Mouse (Mus musculus): ENCODE measurements around the gene Map4k1. TPM values are rescaled to one million over a fixed set of nuclear protein-coding genes. Genes with fewer than 3 reads are reported as not detected.

Gene Map4k1
- polyA plus RNA-seq, 1 experiment from 2014 or later = 7.6 TPM

DNA sequence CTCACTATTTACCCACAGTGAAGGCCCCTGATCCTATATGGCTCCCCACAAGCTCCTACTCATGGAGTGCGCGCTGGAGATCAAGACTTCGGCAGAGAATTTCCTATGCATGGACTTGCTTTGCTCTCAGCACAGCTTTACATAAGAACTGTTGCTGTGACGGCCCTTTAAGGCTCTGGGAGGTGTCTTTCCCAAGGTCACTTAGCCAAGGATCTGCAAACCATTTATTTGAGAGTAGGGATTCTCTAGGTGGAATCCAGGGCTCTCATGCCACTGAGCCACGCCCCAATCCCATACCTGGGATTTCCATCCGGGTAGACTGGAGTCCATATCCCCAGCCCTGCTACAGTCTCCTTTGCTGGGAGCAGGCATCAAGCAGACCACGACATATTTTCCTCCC is 35.4 kb downstream of the Map4k1 start:
- 79% methylated on average over 7 of the region's 7 CpGs for WGBS
- Histone ChIP-seq H3K36me3 (no peaks in the 10 kb centered on the region; the same call in 1 of the 2 replicates), H3K4me3 (no peak overlapping the region), H3K9me3 (no peaks in the 10 kb centered on the region), H3K9ac (no peak overlapping the region), H3K4me2 (no peak overlapping the region), H3K4me1 (peaks cover 9% of the 10 kb centered on the region), H3K27me3 (peaks cover 38% of the 10 kb centered on the region), H3K27ac (no peak overlapping the region)
- no peak for ATAC-seq (ENCODE audit: insufficient number of reproducible peaks, low FRiP score, low TSS enrichment, low read depth)

DNA sequence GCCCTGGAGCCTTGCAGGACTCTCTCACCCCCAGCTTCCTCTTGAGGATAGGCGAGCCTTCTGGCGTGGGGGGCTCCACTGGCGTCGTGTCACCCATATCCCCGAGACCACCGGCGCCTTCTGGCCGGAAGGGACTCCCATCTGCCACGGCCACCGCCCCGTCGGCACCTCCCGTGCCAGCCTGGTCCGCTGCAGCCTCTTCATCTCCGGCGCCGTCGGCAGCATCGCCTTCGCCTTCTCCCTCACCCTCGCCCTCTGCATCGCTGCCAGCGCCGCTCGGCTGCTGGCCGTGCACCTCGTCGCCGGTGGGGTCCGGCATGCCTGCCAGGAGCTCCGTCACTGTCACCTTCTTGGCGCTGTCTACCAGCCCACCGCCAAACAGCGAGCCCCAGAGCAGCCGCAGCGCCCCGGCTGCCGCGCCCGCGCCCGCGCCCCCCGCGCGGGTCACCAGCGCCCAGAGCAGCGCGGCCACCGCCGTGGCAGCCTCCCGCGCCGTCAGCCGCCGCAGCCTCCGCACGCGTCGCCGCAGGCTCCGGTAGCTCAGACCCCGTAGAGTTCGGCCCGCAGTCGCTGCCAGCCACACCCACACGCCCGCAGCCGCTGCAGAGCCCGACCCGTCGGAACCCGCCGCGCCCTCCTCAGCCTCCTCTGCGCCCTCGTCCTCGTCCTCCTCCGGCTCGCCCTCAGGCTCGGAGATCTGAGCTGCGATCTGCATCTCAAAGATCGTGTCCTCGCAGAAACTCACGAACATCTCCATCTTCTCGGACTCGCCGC is 37.8 kb downstream of the Map4k1 start:
- Histone ChIP-seq H3K9ac (0 out of 2 replicates have a peak overlapping the region, but pooled peaks have one; percentile 10), H3K9me3 (no peaks in the 10 kb centered on the region), H3K27ac (no peak overlapping the region), H3K4me3 (peak overlapping the region; percentile 46), H3K4me1 (peaks cover 9% of the 10 kb centered on the region), H3K4me2 (peak overlapping the region; percentile 87), H3K36me3 (no peaks in the 10 kb centered on the region; the same call in 1 of the 2 replicates), H3K27me3 (peaks cover 38% of the 10 kb centered on the region)
- 3% methylated on average over 85 of the region's 88 CpGs for WGBS
- no peak for ATAC-seq (ENCODE audit: insufficient number of reproducible peaks, low FRiP score, low TSS enrichment, low read depth)

DNA sequence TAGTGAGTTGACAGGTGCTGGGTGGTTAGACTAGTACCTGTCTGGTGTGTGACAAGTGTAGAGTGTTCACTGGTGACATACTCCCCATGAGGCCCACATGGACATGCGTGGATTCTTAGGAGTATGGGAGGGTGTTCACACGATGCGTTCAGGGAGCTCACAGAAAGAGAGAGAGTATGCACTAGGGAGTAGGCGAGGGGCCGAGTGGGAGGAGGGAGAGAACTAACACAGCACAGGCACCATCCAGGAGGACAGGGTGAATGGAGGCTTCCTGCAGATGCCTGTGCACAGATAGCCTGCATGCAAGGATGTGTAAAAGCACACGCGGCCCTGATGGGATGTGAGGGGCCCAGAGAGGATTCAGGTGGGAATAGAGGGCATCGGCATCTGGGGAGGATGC is 40.6 kb downstream of the Map4k1 start:
- Histone ChIP-seq H3K36me3 (no peaks in the 10 kb centered on the region), H3K9ac (no peak overlapping the region), H3K4me3 (no peak overlapping the region), H3K4me2 (no peak overlapping the region), H3K9me3 (no peaks in the 10 kb centered on the region), H3K27ac (no peak overlapping the region), H3K4me1 (peaks cover 9% of the 10 kb centered on the region), H3K27me3 (peaks cover 38% of the 10 kb centered on the region)
- ATAC-seq (ENCODE audit: insufficient number of reproducible peaks, low FRiP score, low TSS enrichment, low read depth) = no peak
- WGBS = 90% methylated on average over 8 of the region's 8 CpGs

DNA sequence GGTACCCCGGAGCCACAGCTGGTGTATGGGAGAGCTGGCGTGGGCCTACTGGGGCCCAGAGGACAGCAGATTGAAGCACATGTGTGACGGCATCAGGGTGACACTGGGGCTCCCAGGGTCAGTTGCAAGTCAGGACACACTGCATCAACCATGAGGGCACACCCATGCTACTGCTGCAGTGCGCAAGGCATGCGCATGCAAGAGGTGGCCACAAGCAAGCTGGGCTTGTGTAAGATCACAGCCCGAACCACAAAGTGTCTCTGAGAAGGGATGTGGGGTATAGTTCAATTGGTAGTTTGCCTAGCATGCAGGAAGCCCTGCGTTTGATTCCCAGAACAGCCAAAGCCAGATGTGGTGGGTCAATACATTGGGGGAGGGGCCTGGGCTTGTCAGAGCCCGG is 41.7 kb downstream of the Map4k1 start:
- WGBS = 85% methylated on average over 8 of the region's 8 CpGs
- Histone ChIP-seq H3K27me3 (peaks cover 27% of the 10 kb centered on the region), H3K9me3 (no peaks in the 10 kb centered on the region), H3K4me3 (no peak overlapping the region), H3K9ac (no peak overlapping the region), H3K36me3 (no peaks in the 10 kb centered on the region), H3K4me1 (peaks cover 9% of the 10 kb centered on the region), H3K27ac (no peak overlapping the region), H3K4me2 (no peak overlapping the region)
- no peak for ATAC-seq (ENCODE audit: insufficient number of reproducible peaks, low FRiP score, low TSS enrichment, low read depth)

DNA sequence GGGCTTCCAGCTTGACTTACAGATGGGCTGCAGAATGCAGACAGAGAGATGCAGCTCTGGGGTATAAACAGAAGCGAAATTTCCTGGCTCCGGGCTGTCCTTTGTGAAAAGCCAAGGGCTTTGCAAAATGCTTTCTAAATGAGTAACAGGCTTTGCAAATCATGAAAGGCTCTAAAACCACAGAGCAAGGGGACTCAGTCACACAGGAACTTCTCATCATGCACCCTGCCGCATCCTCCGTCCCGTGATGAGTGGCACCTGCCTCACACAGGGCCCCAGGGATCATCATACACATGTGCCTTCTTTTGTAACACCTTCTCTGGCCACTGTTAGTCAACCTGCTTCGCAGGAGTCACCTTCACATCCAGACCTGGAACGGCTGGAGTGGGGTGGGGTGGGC is 43.7 kb downstream of the Map4k1 start:
- no peak overlapping the region for H3K9ac ChIP-seq
- peaks cover 7% of the 10 kb centered on the region for H3K27me3 ChIP-seq
- no peak overlapping the region for H3K4me3 ChIP-seq
- no peaks in the 10 kb centered on the region for H3K9me3 ChIP-seq
- 62% methylated on average over 7 of the region's 7 CpGs for WGBS
- no peak for ATAC-seq (ENCODE audit: insufficient number of reproducible peaks, low FRiP score, low TSS enrichment, low read depth)
- no peaks in the 10 kb centered on the region for H3K4me1 ChIP-seq
- no peak overlapping the region for H3K27ac ChIP-seq
- H3K4me2 ChIP-seq = no peak overlapping the region
- H3K36me3 ChIP-seq = no peaks in the 10 kb centered on the region

DNA sequence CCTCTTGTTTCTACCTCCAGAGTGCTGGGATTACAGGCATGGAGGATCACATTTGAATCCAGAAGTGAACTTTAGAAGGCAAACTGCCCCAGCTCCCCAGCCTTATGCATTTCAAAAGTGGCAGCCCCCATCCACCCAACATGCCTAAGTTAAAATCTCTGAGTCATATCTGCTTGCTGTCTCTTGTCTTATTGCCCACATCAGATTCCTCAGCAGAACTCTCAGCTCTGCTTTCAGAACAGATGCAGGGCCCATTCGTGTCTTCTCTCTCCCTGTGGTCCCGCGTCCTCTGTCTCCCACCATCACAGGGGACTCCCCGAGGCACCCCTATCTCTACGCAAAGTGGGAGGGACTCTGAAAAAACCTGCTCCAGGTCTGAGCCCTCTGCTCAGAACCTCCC is 44.3 kb downstream of the Map4k1 start:
- Histone ChIP-seq H3K4me1 (no peaks in the 10 kb centered on the region), H3K27me3 (peaks cover under 1% of the 10 kb centered on the region; the same call in 1 of the 2 replicates), H3K27ac (no peak overlapping the region), H3K4me2 (no peak overlapping the region), H3K4me3 (no peak overlapping the region), H3K36me3 (no peaks in the 10 kb centered on the region), H3K9ac (no peak overlapping the region), H3K9me3 (no peaks in the 10 kb centered on the region)
- no peak for ATAC-seq (ENCODE audit: insufficient number of reproducible peaks, low FRiP score, low TSS enrichment, low read depth)
- WGBS = 83% methylated on average over 5 of the region's 5 CpGs

DNA sequence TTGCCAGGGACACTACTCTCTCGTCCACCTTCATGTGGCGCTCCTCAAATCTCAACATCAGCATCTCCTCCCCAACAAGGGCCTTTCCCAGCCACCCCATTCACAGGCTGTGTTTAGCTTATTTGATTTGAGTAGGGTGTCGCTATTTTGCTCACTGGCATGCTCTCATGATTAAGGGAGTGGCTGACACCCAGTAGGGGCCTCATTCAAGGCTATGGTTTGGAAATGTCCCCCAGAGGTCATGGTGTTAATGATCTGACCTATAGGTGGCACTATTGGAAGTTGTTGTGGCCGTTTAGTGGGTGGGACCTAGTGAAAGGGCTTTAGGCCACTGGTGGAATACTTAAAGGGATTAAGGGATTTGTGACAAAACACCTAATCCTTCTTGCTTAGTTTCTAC is 45.0 kb downstream of the Map4k1 start:
- Histone ChIP-seq H3K27me3 (no peaks in the 10 kb centered on the region), H3K4me1 (no peaks in the 10 kb centered on the region), H3K9me3 (no peaks in the 10 kb centered on the region), H3K4me2 (no peak overlapping the region), H3K36me3 (no peaks in the 10 kb centered on the region), H3K4me3 (no peak overlapping the region), H3K27ac (no peak overlapping the region), H3K9ac (no peak overlapping the region)
- WGBS = 78% methylated on average over 4 of the region's 4 CpGs
- no peak for ATAC-seq (ENCODE audit: insufficient number of reproducible peaks, low FRiP score, low TSS enrichment, low read depth)

DNA sequence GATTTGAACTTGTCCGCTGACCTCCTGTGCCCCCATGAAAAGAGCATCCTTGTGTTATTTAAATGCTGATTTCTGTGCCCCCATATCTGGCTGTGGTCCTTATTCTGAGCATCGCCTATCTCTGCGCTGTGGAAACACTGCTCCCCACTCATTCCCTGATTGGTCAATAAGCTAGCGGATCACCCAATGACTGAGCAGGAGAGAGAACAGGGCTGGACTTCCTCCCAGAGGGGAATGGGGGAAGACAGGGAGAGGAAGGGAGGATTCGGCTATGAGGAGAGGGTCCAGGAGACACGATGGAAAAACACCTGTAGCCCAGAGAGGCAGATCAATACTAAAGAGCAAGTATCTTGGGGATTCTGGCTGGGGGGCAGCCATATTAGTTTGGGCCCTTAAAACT is 46.9 kb downstream of the Map4k1 start:
- WGBS = 83% methylated on average over 6 of the region's 6 CpGs
- H3K4me2 ChIP-seq = no peak overlapping the region
- H3K27ac ChIP-seq = no peak overlapping the region
- H3K27me3 ChIP-seq = no peaks in the 10 kb centered on the region
- ATAC-seq (ENCODE audit: insufficient number of reproducible peaks, low FRiP score, low TSS enrichment, low read depth) = no peak
- H3K4me1 ChIP-seq = no peaks in the 10 kb centered on the region
- H3K36me3 ChIP-seq = no peaks in the 10 kb centered on the region
- no peaks in the 10 kb centered on the region for H3K9me3 ChIP-seq
- H3K4me3 ChIP-seq = no peak overlapping the region
- no peak overlapping the region for H3K9ac ChIP-seq

DNA sequence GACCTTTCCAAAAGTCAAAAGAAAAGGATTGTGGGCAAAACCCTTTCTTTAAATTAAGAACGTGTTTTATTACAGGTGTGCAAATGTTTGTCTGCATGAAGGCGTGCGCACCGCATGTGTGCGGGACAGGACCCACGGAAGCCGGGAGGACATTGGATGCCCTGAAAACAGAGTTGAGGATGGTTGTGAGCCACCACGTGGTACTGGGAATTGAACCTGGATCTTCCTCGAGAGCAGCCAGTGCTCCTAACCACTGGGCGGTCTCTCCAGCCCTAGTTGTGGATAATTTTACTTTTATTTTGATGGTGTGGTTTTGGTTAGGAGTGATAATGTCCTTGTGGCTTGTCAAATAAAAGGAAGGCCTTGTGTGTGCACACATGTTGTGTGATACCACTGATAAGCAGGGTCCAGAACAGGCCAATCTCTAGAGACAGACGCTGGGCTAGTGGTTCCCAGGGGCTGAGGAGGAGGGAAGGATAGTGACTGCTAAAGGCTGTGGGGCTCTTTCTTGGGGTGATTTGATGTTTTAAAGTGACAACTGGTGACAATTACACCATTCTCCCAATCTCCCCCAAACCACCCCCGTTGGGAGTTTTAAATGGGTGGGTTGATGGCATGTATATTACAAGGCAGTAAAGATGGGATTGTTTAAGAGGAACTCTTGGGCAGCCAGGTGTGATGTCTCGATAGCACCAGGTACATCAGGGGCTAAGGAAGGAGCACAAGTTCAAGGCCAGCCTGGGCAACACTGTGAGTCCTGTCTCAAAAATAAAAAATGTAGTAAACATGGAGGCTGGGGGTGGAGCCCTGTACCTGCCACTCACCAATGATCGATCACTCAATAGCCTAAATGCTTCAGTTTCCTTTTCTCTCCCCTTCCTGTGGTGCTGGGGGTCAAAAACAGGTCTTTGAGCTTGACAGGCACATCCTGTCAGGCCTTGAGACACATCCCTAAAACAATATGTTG is 48.1 kb downstream of the Map4k1 start:
- no peak overlapping the region for H3K4me3 ChIP-seq
- no peaks in the 10 kb centered on the region for H3K27me3 ChIP-seq
- 86% methylated on average over 14 of the region's 14 CpGs for WGBS
- H3K4me2 ChIP-seq = no peak overlapping the region
- no peak overlapping the region for H3K27ac ChIP-seq
- no peak overlapping the region for H3K9ac ChIP-seq
- no peaks in the 10 kb centered on the region for H3K9me3 ChIP-seq
- ATAC-seq (ENCODE audit: insufficient number of reproducible peaks, low FRiP score, low TSS enrichment, low read depth) = no peak
- H3K4me1 ChIP-seq = no peaks in the 10 kb centered on the region
- H3K36me3 ChIP-seq = no peaks in the 10 kb centered on the region

DNA sequence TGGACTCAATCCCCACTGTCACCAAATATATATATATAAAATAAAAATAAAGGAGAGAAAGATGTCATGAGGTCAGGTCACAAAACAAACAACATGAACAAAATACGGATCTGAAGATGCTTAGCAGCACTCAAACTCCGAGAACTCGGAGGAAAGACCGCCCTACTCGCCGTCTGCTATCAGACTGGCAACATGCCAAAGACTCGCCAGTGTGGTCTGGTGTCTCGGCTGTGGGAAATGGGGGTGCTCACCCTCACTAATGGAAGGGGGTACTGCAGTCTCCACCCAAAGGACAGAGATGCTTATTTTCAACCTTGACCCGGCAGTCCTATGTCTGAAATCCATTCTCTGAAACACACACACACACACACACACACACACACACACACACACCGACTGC is 49.8 kb downstream of the Map4k1 start:
- Histone ChIP-seq H3K27ac (no peak overlapping the region), H3K9ac (no peak overlapping the region), H3K27me3 (no peaks in the 10 kb centered on the region), H3K4me1 (no peaks in the 10 kb centered on the region), H3K36me3 (no peaks in the 10 kb centered on the region), H3K9me3 (no peaks in the 10 kb centered on the region), H3K4me2 (no peak overlapping the region), H3K4me3 (no peak overlapping the region)
- no peak for ATAC-seq (ENCODE audit: insufficient number of reproducible peaks, low FRiP score, low TSS enrichment, low read depth)
- WGBS = 71% methylated on average over 10 of the region's 10 CpGs

DNA sequence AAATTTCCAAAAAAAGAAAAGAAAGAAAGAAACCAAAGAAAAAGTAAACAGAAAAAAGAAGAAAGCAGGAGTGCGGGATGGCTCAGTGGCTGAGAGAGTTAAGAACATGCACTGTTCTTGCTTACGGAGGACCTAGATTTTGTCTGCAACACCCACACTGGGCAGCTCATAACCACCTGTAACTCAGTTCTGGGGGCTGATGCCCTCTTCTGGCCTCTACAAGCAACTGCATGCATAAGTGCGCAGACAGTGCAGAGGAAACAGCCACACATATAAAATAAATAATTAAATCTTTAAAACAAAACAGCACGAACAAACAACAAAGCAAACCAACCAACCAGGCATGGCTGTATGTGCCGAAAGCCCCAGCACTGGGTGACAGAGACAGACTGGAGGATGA is 50.8 kb downstream of the Map4k1 start:
- no peak overlapping the region for H3K9ac ChIP-seq
- H3K4me3 ChIP-seq = no peak overlapping the region
- WGBS = 86% methylated on average over 5 of the region's 5 CpGs
- H3K27me3 ChIP-seq = no peaks in the 10 kb centered on the region
- no peak for ATAC-seq (ENCODE audit: insufficient number of reproducible peaks, low FRiP score, low TSS enrichment, low read depth)
- no peak overlapping the region for H3K27ac ChIP-seq
- no peaks in the 10 kb centered on the region for H3K4me1 ChIP-seq
- no peak overlapping the region for H3K4me2 ChIP-seq
- H3K36me3 ChIP-seq = no peaks in the 10 kb centered on the region
- no peaks in the 10 kb centered on the region for H3K9me3 ChIP-seq

DNA sequence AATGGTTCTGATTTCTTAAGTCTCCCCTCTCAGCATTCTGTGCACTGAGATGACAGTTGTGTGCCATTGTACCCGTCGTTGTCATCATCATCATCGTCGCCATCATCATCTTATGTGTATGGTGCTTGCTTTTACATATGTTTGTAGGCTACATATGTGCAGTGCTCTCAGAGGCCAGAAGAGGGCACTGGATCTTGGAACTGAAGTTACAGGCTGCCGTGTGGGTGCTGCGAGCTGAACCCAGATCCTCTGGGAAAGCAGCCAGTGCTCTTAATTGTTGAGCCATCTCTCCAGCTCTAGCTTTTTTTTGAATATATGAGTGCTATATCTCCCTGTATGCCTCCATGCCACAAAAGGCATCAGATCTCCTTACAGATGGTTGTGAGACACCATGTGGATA is 55.4 kb downstream of the Map4k1 start:
- Histone ChIP-seq H3K27ac (no peak overlapping the region), H3K4me1 (peaks cover 10% of the 10 kb centered on the region; the same call in 1 of the 2 replicates), H3K4me2 (no peak overlapping the region), H3K27me3 (no peaks in the 10 kb centered on the region), H3K9ac (no peak overlapping the region), H3K9me3 (no peaks in the 10 kb centered on the region), H3K4me3 (no peak overlapping the region), H3K36me3 (no peaks in the 10 kb centered on the region)
- no peak for ATAC-seq (ENCODE audit: insufficient number of reproducible peaks, low FRiP score, low TSS enrichment, low read depth)
- 90% methylated on average over 6 of the region's 6 CpGs for WGBS

Data from limb, embryonic 15.5 days (tissue).